Mouse (Mus musculus) cerebellum, postnatal 14 days (tissue): ENCODE measurements at regions not wholly inside any gene's neighbourhood (a gene's known extent, or its start where the extent isn't known, plus 50 kb on each side); places are given as distances from the start of the nearest gene placed in this dataset.

Source experiments
- DNase-seq, 2 experiments: peaks; one replicate each; pipeline ENCODE4 v3.0.0; 2021; ENCODE audit warnings: mixed read lengths in 2 of 2

DNA sequence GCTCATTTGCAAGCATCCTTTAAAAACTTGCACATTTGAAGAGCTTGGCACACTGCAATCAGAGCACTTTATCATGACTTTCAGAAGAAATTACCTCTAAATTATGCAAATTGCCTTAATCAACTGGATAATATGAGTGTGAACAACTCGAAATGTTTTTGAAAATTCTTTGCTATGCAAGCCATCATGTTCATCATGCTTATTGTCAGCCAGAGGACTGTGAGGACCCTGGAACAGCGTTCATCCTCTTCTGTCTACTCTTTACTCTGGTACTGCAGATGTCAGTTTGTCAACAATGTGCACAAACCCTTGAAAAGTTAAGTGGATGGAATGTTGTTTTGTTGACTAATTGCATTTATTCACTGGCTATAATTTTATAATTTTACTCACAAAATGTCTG lies 1899.9 kb upstream of the Slc39a10 start:
- no peak for DNase-seq

DNA sequence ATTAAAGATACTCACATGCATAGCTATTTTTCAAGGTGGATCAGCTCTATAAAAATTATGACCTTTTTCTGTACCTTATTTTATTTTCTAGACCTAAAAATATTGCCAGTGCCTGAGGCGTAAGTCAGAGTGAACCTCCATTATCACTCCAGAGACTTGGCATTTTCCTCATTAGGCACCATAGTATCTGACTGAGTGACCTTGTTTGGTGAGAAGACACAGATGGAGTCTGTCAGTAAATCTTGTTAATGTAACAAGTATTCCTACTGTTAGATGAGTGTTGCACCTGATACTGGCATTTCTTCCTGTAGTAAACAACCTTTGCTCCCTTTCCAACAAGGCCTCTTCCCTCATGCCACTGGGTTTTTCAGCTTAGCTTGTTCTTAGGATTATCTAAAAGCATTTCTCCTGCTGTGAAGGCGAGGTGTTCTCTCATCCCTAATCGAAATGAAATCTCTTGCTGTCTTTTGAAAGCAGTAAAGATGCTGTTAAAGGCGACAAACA lies 1860.7 kb upstream of the Slc39a10 start:
- DNase-seq, result peak in 1 of 2 experiments; percentile 49

DNA sequence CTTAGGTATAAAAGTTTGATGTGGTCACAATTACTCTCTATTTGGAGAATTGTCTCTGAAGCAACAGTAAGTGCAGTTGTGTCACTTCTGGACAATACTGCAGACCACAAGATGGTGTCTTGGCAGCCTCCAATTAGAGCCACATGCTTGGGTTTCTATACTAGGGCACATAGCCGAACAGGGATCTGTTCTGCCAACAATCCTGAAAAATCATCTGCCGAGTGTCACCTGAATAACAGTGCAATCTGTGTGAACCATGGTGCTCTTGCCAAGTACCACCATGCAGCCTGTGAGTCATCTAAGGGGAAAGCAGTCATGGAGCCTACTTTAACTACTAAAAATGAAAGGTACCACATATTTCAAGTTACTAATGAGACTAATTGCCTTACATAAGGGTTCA lies 1840.9 kb upstream of the Slc39a10 start:
- peak; percentile 86 to 93 for DNase-seq

DNA sequence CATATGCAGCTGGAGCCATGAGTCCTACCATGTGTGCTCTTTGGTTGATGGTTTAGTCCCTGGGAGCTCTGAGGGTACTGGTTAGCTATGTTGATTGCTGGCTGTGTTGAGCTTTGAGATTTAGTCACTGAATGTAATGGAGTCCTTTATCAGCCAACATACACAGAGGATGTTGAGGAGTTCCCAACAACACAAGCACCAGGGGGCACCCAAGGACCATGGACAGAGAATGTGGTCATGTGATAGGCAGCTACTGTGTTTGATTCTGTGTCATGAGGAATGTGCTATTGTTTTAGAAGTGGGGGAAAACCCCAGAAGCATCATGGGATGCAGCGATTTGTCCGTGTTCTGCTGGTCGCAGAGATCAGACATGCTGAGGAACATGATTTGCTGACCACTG lies 1816.0 kb upstream of the Slc39a10 start:
- DNase-seq, result peak; percentile 44 to 50
